Mouse (Mus musculus): ENCODE data around the gene Cblb. TPM values are rescaled to one million over a fixed set of nuclear protein-coding genes. Genes with fewer than 3 reads are reported as not detected.

Cblb gene
- total RNA-seq, 1 experiment from 2014 or later, result 7.1 TPM

GRCm38 (mm10) chr16:52089354-52089753, 58.3 kb downstream of the Cblb start:
- ATAC-seq (replicated peaks in 1 of 2; ENCODE audit: insufficient read depth in 1 of 2, low FRiP score in 2 of 2, low TSS enrichment in 1 of 2, low read depth in 1 of 2, poor library complexity in 2 of 2, severe bottlenecking in 2 of 2), result no peak

DNA sequence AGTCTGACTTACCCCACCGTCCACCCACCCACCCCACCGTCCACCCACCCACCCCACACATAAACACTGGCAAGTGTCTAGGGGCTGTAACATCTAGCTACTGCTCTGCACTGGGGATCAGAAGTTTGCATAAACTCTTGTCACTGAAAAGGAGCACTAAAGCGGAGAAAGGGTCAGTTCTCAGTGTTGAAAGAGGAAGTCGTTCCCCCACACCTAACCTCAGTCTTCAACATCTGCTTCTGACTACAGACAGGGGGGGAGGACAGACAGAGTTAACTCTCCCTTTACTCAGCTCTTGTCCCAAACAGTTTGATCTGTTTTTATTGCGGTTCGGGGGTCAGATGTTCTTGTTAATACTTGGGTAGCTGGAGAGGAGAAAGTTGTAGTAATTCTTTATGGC, 59.9 kb downstream of the Cblb start:
- ATAC-seq (replicated peaks in 1 of 2; ENCODE audit: insufficient read depth in 1 of 2, low FRiP score in 2 of 2, low TSS enrichment in 1 of 2, low read depth in 1 of 2, poor library complexity in 2 of 2, severe bottlenecking in 2 of 2), result peak; percentile 89 to 95

DNA sequence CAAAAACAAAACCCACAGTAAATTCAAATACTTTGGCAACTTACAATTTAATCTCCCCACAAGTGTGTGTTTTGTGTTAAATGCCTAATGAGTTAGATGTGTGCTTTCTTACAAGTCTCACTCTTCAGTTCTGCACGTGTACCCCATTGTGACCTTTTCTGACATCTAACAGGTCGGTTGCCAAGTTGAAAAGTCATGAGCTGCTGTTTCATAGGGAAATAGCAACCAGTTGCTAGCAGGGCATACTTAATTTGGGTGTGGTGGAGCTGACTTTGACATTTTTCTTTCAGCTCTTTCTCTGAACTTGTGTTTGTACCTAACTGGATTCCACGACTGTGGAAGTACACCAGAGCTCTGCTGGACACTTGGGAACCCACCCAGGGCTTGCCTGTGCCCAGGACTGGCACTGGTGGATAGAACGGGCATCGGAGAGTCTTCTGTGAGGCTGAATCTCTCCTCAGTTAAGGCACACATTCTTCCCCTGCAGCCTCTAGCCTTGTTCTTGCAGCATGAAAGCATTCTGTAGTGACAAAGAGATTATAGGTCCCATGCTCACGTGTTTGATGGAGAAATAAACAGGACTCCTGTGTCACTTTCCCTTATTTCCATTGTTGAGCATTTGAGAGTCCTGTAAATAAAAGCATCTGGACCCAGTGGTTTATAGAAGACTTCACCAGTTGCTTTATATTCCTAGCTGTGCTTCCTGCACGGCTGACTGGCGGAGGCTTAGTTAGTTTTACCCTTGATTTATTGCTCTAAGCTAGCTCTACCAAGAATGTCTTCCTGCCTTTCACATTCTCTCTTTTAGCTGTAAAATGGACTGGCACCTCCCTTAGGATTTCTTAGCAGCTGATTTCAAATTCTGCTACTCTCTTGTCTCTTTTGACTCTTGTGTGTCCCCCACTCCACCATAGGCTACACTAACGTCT, 62.6 kb downstream of the Cblb start:
- ATAC-seq (replicated peaks in 1 of 2; ENCODE audit: insufficient read depth in 1 of 2, low FRiP score in 2 of 2, low TSS enrichment in 1 of 2, low read depth in 1 of 2, poor library complexity in 2 of 2, severe bottlenecking in 2 of 2), result 0 out of 4 replicates have a peak, but pooled peaks have one; percentile 13 to 23

DNA sequence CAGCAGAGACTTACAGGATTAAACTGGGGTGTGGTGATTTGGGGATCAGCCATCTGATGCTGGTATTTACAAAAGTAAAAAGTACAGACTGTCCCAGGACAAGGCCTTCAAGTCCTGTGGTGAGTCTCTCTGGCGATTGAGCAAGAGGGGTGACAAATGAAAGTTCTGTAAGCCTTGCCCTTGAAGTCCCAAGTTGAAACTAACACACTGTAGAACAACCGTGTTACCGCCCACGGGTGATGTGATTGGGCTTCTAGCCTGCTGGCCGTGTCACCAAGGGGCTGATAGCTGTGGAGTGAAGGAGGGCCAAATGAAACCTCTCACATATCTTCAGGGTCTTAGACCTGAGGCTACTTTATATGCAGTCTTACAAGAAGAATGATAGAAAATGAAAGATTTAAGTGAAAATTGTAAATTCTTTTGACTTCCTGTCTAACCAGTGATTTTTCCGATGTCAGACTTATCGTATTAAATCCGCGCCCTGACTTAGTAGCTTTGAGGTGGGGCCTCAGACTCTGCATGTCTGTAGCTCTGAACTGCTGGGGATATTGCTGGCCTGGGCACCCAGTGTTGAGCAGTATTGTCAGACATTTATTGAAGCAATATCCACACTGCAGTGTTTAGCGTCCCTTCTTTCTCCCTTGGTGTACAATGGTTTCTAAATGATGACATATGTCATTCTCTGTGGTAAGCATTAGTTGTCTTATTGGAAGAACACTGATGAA, 63.9 kb downstream of the Cblb start:
- ATAC-seq (replicated peaks in 1 of 2; ENCODE audit: insufficient read depth in 1 of 2, low FRiP score in 2 of 2, low TSS enrichment in 1 of 2, low read depth in 1 of 2, poor library complexity in 2 of 2, severe bottlenecking in 2 of 2), result 0 out of 4 replicates have a peak, but pooled peaks of 1 of the 2 experiments have one; percentile 26

DNA sequence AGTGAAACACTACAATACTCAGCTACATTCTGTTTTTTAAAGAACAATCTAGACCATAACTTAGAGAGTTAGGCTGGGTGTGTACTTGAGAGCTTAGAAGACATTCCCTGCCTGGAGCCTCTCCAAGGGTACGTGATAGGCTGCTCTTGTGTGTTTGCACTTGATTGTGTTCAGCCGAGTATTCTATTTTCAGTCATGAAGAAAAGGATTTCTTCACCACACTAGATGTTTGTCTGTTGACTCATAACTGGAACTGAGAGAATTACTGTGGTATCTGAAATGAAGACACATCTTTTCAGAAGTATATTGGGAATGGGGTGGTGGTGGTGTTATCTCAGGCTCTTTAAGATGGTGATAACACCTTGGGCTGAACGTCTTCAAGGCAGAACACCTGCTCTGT, 64.6 kb downstream of the Cblb start:
- no peak for ATAC-seq (replicated peaks in 1 of 2; ENCODE audit: insufficient read depth in 1 of 2, low FRiP score in 2 of 2, low TSS enrichment in 1 of 2, low read depth in 1 of 2, poor library complexity in 2 of 2, severe bottlenecking in 2 of 2)

DNA sequence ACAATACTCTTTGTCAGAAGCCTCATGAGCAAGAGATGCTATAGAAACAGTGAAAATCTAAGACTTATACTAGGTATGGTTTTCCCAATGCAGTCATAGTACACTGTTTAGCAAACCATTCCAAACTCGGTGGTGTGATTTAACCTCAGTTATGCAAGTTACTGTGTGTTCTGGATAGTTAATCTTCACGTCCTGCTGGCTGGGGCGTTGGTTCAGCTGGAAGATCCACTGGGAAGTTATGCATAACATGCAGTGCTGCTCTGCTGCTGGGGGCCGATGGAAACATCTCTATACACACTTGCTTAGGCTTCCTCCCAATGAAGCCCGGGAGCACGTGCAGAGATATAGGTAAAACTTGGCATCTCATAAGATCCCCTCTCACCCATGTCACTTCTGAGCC, 69.4 kb downstream of the Cblb start:
- ATAC-seq (replicated peaks in 1 of 2; ENCODE audit: insufficient read depth in 1 of 2, low FRiP score in 2 of 2, low TSS enrichment in 1 of 2, low read depth in 1 of 2, poor library complexity in 2 of 2, severe bottlenecking in 2 of 2), result no peak

GRCm38 (mm10) chr16:52104608-52105007, 73.6 kb downstream of the Cblb start:
- ATAC-seq (replicated peaks in 1 of 2; ENCODE audit: insufficient read depth in 1 of 2, low FRiP score in 2 of 2, low TSS enrichment in 1 of 2, low read depth in 1 of 2, poor library complexity in 2 of 2, severe bottlenecking in 2 of 2), result no peak

DNA sequence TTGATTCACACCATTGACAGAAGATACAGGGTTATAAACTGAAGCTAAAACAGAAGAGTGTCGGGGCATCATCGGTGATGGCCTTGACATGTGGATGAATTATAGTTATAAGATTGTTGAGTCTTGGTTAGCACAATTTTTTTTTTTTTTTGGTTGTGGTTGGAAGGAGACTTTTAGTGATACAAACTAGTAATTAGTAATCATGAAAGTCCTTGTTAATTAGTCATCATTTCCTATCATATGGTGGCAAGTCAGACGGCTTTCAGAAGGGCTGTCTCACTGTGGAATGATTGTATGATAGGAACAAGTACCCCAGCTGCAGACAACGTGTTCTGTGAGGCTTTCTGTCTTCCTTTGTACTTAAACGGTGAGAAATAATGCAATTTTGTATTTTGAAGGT, 76.8 kb downstream of the Cblb start:
- ATAC-seq (replicated peaks in 1 of 2; ENCODE audit: insufficient read depth in 1 of 2, low FRiP score in 2 of 2, low TSS enrichment in 1 of 2, low read depth in 1 of 2, poor library complexity in 2 of 2, severe bottlenecking in 2 of 2), result no peak

- ATAC-seq (replicated peaks in 1 of 2; ENCODE audit: insufficient read depth in 1 of 2, low FRiP score in 2 of 2, low TSS enrichment in 1 of 2, low read depth in 1 of 2, poor library complexity in 2 of 2, severe bottlenecking in 2 of 2), result no peak
Measured at GRCm38 (mm10) chr16:52114473-52114872, 83.4 kb downstream of the Cblb start.

DNA sequence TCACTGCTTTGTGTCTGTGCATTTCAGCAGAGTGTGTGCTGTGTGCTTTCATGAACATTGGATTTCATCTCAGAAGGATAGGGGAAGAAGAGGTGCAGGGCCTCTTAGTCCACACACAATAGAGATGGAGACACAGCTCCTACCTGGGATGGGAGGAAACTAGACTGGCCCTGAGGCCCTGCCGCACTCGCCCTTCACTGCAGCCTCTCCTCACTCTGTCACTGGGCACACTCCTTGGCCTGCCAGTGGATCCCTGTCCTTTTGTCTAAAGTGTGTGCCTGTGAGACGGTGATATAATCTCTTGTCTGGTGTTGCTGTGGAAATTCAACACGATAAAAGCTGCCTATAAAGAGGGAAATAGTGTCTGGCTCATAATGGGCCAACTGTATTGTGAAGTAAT, 88.0 kb downstream of the Cblb start:
- no peak for ATAC-seq (replicated peaks in 1 of 2; ENCODE audit: insufficient read depth in 1 of 2, low FRiP score in 2 of 2, low TSS enrichment in 1 of 2, low read depth in 1 of 2, poor library complexity in 2 of 2, severe bottlenecking in 2 of 2)

GRCm38 (mm10) chr16:52124974-52125373, 93.9 kb downstream of the Cblb start:
- no peak for ATAC-seq (replicated peaks in 1 of 2; ENCODE audit: insufficient read depth in 1 of 2, low FRiP score in 2 of 2, low TSS enrichment in 1 of 2, low read depth in 1 of 2, poor library complexity in 2 of 2, severe bottlenecking in 2 of 2)

GRCm38 (mm10) chr16:52125896-52126295, 94.9 kb downstream of the Cblb start:
- ATAC-seq (replicated peaks in 1 of 2; ENCODE audit: insufficient read depth in 1 of 2, low FRiP score in 2 of 2, low TSS enrichment in 1 of 2, low read depth in 1 of 2, poor library complexity in 2 of 2, severe bottlenecking in 2 of 2), result no peak

- ATAC-seq (replicated peaks in 1 of 2; ENCODE audit: insufficient read depth in 1 of 2, low FRiP score in 2 of 2, low TSS enrichment in 1 of 2, low read depth in 1 of 2, poor library complexity in 2 of 2, severe bottlenecking in 2 of 2), result peak; percentile 17 to 42; a peak in 1 of 4 replicates
Measured at GRCm38 (mm10) chr16:52129357-52129905, 98.4 kb downstream of the Cblb start.

- no peak for ATAC-seq (replicated peaks in 1 of 2; ENCODE audit: insufficient read depth in 1 of 2, low FRiP score in 2 of 2, low TSS enrichment in 1 of 2, low read depth in 1 of 2, poor library complexity in 2 of 2, severe bottlenecking in 2 of 2)
Measured at GRCm38 (mm10) chr16:52132808-52133490, 101.9 kb downstream of the Cblb start.

DNA sequence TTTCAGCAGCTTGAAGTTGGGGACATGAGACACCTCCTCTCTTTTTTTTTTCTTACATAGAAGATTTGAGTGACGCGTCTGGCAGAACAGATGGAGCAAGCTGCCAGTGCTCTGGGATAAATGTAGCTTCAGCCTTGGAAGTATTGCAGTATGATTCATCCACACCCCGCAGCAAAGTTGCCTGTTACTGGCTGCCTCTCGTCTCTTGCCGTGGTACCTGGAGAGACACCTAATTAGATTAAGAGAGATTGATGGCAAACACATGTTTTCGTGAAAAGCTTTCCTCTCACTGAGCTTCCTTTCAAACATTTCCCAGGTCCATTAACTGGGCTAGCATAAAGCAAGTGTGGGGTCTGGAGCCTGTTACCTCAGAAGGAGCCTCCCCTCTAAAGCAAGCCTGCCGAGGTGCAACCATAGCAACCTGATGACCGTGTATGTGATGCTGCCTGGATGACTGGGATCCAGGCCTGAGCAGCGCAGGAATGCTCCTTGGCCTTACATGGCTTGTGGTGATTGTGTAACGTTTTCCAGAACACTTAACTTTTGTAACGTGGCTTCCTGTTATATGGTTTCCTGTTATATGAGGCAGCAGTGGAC, 103.7 kb downstream of the Cblb start:
- peak; percentile 17 to 48; a peak in 2 of 4 replicates for ATAC-seq (replicated peaks in 1 of 2; ENCODE audit: insufficient read depth in 1 of 2, low FRiP score in 2 of 2, low TSS enrichment in 1 of 2, low read depth in 1 of 2, poor library complexity in 2 of 2, severe bottlenecking in 2 of 2)

GRCm38 (mm10) chr16:52135689-52136390, 104.8 kb downstream of the Cblb start:
- ATAC-seq (replicated peaks in 1 of 2; ENCODE audit: insufficient read depth in 1 of 2, low FRiP score in 2 of 2, low TSS enrichment in 1 of 2, low read depth in 1 of 2, poor library complexity in 2 of 2, severe bottlenecking in 2 of 2), result no peak

GRCm38 (mm10) chr16:52143101-52143500, 112.1 kb downstream of the Cblb start:
- ATAC-seq (replicated peaks in 1 of 2; ENCODE audit: insufficient read depth in 1 of 2, low FRiP score in 2 of 2, low TSS enrichment in 1 of 2, low read depth in 1 of 2, poor library complexity in 2 of 2, severe bottlenecking in 2 of 2), result no peak

Data from hematopoietic stem cell, adult 5-6 weeks (primary cell).